Mouse (Mus musculus) embryonic facial prominence, embryonic 14.5 days (tissue): ENCODE measurements at regions not wholly inside any gene's neighbourhood (a gene's known extent, or its start where the extent isn't known, plus 50 kb on each side); places are given as distances from the start of the nearest gene placed in this dataset. TPM values are rescaled to one million over a fixed set of nuclear protein-coding genes. Genes with fewer than 3 reads are reported as not detected.

Experiments
- microRNA-seq: library from miRNA; unstranded; fragments of <30 nt; microRNA quantifications from one replicate; pipeline ENCODE4, GENCODE M21; 2016; ENCODE audit warnings: borderline number of aligned reads

Small RNAs in the stretch of these regions (microRNA-seq; reads per million reads assigned to microRNA genes)
- not detected for gene Gm22619
